Mouse (Mus musculus): ENCODE data around the gene Oas3. TPM values are rescaled to one million over a fixed set of nuclear protein-coding genes. Genes with fewer than 3 reads are reported as not detected.
"Not testable (repeated sequence)": the region's sequence is repeated elsewhere in the genome, so short reads cannot be mapped to it uniquely, and the experiment has no call there.

Oas3 gene
- total RNA-seq (2021), result not detected
- long read RNA-seq, experiment 1, result 0 reads
- long read RNA-seq, experiment 2, result 0 reads

DNA sequence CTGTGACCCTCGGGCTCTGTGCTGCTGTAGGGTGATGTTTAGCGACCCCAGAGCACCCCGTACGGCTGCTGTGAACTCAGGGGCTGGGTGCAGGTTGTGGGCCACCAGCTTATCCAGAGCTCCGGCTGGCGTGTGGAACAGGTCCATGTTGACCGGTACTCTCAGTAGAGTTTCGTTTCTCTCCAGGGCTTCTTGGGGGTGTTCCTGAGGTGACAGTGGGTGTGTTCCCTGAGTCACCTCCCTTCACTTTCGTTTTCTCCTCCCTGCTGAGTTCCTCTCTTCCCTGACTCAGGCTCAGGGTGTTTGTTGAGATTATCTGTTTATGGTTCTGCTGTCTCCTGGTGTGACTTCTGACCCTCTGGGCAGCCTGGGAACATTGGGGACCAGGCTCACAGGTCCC lies at the start of gene Oas3:
Gene Oas3, minus strand, starts transcription at position 184 of the 400 bp plus-strand sequence.
- no peak for DNase-seq (ENCODE audit: low spot score in 2 of 2)
- no peak within 1 kb of the TSS for H3K27ac ChIP-seq
- no peak for TF ChIP-seq CTCF (conservative IDR thresholded peaks at IDR 0.05)

DNA sequence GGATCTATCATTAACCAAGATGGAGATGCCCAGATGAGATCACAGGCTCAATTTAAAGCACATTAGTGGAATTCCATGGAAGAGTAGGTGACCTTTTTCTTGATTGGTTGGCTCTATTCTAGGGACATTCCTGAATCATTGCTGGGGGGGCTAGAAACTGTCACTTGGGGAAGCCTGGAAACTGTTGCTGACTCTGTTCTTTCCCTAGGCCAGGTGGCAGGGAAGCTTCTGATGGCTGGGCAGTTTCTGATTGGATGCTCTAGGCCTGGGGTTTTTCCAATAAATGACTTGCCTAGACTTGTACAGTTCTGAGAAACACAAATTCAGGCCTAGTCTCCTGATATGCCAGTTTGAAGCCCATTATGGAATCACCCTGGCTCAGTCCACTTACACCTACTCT lies 41.5 kb upstream of the Oas3 start:
- DNase-seq (ENCODE audit: low spot score in 2 of 2), result no peak
- H3K27ac ChIP-seq, result no peak overlapping the region
- no peak for TF ChIP-seq CTCF (conservative IDR thresholded peaks at IDR 0.05)
- no peak overlapping the region for H3K4me3 ChIP-seq

More for the DNA sequence above, at the start of gene Oas3:
- no peak within 1 kb of the TSS for H3K4me3 ChIP-seq

DNA sequence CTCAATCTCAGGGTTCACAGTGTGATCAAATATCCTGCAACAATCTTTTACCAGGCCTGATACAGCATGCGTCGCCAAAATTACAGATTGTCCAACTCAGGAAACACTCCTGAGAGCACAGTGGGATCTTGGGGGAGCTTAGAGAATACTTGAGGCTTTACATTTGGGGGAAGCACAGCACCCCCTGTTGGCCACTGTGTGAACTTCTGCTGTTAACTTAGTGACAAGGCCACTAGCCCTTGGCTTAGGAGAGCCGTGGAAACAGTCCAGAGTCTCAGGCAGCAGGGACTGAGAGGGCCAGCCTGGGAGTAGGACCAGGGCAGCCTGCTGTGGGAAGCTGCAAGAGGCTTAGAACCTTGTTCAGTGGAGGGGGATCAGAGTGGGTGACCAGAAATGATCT lies 38.5 kb upstream of the Oas3 start:
- no peak overlapping the region for H3K27ac ChIP-seq
- DNase-seq (ENCODE audit: low spot score in 2 of 2), result no peak
- TF ChIP-seq CTCF (conservative IDR thresholded peaks at IDR 0.05), result peak; percentile 80

DNA sequence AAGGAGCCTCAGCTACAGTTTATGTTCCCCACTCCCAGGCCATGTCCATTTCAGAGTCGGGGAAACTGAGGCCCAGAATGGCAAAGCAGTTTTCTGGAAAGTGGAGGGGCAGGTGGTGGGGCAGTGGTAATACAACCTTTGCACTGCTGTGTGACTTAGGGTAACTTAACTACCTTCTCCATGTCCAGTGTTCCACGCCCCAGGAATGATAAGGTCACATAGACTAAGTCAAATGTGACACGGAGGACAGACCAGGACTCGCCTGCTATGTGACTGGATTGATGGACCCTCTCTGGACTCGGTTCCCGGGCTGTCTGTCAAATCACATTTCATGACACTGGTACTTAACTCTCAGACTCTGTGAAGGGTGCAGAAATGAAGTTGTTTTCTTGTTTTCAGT lies 35.6 kb upstream of the Oas3 start:
- H3K4me3 ChIP-seq, result peak overlapping the region; percentile 56
- no peak for DNase-seq (ENCODE audit: low spot score in 2 of 2)
- no peak overlapping the region for H3K27ac ChIP-seq
- no peak for TF ChIP-seq CTCF (conservative IDR thresholded peaks at IDR 0.05)

More for the DNA sequence above, 38.5 kb upstream of the Oas3 start:
- H3K4me3 ChIP-seq, result no peak overlapping the region

DNA sequence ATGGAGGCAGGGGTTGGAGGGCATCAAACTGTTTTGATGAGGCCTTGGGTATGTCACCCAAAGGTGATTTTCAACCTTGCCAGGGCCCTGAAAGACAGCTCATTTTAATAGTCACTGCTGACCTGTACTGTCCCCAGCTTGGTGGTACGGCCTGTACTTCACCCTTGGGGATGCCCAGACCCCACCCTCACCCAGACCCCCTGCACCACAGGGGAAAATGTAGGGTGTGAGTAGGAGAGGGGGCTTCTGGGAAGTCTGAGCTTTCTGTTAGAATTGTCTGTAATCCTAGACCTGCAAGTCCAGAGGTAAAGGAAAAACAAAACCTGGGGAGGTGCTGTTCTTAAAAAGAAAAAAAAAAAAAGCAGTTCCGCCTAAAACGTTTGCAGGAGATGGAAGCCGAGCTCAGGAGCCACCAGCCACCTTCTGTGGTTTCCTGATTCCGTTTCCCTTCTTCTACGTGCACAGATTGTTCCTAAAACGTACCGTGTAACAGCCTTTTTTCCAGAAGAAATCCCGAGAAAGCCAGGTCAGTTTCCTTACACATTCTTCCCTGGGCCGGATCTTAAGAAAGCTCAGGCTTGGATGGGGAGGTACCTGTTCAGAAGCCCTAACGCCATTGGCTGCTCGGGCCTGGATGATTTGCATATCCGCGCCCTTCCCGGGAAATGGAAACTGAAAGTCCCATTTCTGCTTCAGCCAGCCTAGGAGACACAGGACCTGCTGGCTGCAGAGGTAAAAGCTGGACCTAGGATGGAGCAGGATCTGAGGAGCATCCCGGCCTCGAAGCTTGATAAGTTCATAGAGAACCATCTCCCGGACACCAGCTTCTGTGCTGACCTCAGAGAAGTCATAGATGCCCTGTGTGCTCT lies 34.7 kb upstream of the Oas3 start, which contains the start of gene Oas1c:
Gene Oas1c, minus strand, starts transcription at position 564 of the 869 bp plus-strand sequence.
- Histone ChIP-seq H3K27ac (peak within 1 kb of the TSS; percentile 47; the same call in 1 of the 2 replicates), H3K4me3 (peak within 1 kb of the TSS; percentile 56)
- no peak for TF ChIP-seq CTCF (conservative IDR thresholded peaks at IDR 0.05)
- peak; percentile 54 to 63 for DNase-seq (ENCODE audit: low spot score in 2 of 2)

DNA sequence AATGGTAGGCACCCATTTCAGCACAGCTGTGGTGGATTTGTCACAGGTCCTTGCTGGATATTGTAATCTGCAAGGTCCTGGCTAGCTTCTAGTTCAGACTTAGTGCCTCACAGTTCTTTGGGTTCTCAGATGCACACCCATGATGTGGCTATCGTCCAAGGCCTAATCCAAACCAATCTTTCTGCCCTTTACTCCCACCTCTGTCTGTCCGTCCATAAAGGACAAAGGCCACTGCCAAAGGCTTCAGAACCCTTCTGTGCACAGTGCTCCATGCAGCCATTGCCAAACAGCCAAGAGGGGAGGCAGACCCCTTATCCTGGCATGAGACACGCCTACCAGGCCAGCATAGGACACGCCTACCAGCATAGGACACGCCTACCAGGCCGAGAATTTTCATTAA lies 31.7 kb upstream of the Oas3 start:
- Histone ChIP-seq H3K4me3 (no peak overlapping the region), H3K27ac (no peak overlapping the region)
- TF ChIP-seq CTCF (conservative IDR thresholded peaks at IDR 0.05), result no peak
- DNase-seq (ENCODE audit: low spot score in 2 of 2), result no peak

DNA sequence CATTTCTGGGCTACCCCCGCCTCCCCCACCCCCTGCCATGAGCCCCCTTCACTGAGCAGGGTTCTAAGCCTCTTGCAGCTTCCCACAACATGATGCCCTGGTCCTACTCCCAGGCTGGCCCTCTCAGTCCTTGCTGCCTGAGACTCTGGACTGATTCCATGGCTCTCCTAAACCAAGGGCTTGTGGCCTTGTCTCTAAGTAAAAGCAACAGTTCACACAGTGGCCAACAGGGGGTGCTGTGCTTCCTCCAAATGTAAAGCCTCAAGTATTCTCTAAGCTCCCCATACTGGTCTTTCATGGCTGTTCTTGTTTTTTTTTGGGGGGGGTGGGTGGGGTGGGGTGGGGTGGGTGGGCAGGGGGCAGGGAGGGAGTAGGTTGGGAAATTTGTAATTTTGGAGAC lies 29.0 kb upstream of the Oas3 start:
- Histone ChIP-seq H3K27ac (no peak overlapping the region), H3K4me3 (no peak overlapping the region)
- DNase-seq (ENCODE audit: low spot score in 2 of 2), result peak; percentile 11 to 46
- TF ChIP-seq CTCF (conservative IDR thresholded peaks at IDR 0.05), result peak; percentile 71

DNA sequence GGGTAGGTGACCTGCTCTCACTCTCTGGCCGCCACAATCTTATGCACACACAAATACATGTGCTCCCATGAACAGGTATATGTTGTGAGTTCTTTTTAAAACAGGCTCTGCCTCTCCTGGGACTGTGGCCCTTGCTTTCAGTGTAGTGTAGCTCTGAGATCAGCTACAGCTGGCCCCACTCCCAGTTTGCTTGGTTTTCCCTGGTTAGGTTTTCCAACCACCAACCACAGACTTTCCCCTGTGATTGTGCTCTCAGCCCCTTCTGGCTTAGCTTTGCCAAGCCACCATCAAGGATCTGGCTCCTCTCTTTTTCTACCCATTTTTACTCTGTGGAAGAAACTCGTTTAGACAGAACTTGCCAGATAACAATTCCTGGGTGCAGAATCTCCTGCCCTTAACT lies 26.1 kb upstream of the Oas3 start:
- H3K4me3 ChIP-seq, result no peak overlapping the region
- TF ChIP-seq CTCF (conservative IDR thresholded peaks at IDR 0.05), result no peak
- H3K27ac ChIP-seq, result no peak overlapping the region
- DNase-seq (ENCODE audit: low spot score in 2 of 2), result no peak

DNA sequence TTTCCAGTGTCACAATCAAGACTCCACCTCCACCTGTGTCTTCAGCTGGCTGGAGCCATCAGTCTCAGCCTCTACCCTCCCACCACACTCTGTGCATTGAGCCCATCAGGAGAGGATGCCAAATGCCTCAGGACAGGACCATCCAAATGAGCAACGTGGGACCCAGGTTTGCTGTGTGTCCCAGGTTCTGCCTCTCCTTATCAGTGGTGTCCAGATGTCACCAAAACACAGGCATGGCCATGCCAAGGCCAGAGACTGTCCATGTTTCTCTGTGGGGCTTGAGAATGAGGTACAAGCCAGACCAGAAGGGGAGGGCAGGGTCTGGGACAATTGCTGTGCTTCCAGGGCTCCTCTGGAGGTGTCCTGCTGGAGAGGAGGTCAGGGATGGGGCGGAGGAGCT lies 21.5 kb upstream of the Oas3 start:
- not testable (repeated sequence) for DNase-seq (ENCODE audit: low spot score in 2 of 2); H3K27ac ChIP-seq; H3K4me3 ChIP-seq

DNA sequence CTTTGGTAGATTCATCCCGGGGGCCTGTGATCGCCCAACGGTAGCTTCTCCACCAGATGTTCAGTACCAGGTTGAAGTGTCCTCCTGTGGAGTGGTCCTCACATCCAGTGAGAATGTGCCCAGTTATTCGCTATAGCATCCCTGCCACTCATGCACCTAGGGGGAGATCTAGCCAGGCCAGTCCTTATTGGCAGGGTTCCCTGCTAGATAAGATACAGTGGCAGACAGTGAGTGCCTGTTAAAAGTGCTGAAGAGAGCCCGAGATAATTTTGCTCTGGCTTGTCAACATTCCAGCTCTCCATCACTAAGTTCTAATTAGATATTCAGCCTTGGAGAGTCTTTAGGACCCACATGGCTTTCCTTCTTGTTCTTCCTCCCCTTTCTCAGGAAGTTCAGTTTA lies 20.7 kb upstream of the Oas3 start:
- H3K4me3 ChIP-seq; DNase-seq (ENCODE audit: low spot score in 2 of 2); H3K27ac ChIP-seq: not testable (repeated sequence)

DNA sequence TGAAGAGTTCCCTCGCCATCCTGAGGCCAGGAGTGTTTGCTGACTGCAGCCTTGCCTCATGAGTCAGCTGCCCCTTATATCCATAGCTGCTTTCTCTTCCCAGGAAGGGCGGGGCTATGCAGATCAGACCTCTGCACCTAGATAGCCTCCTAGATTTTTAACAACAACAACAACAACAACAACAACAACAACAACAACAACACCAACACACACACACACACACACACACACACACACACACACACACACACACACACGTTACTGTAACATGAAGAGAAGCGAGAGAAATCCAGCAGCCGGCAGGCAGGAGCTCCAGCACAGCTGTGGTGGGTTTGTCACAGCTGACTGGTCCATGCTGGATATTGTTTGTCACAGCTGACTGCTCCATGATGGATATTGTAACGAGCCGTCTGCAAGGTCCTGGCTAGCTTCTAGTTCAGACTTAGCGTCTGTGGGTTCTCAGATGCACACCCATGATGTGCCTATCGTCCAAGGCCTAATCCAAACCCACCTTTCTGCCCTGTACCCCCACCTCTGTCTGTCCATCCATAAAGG lies 18.1 kb upstream of the Oas3 start, which contains the start of gene Oas1e:
Gene Oas1e, minus strand, starts transcription at position 51 of the 555 bp plus-strand sequence.
- DNase-seq (ENCODE audit: low spot score in 2 of 2); H3K4me3 ChIP-seq; H3K27ac ChIP-seq: not testable (repeated sequence)

DNA sequence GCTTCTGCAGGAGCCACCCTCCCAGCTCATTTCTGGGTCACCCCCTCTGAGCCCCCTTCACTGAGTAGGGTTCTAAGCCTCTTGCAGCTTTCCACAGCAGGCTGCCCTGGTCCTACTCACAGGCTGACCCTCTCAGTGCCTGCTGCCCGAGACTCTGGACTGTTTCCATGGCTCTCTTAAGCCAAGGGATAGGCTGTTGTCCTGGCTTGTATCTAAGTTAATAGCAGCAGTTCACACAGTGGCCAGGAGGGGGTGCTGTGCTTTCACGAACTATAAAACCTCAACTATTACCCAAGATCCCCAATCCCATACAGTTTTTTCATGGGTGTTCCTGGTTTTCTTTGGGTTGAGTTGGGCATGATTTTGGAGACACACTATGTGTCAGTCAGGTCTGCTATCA lies 15.6 kb upstream of the Oas3 start:
- no peak overlapping the region for H3K27ac ChIP-seq
- DNase-seq (ENCODE audit: low spot score in 2 of 2), result peak in 1 of 2 experiments; percentile 58
- TF ChIP-seq CTCF (conservative IDR thresholded peaks at IDR 0.05), result peak; percentile 92
- H3K4me3 ChIP-seq, result no peak overlapping the region

DNA sequence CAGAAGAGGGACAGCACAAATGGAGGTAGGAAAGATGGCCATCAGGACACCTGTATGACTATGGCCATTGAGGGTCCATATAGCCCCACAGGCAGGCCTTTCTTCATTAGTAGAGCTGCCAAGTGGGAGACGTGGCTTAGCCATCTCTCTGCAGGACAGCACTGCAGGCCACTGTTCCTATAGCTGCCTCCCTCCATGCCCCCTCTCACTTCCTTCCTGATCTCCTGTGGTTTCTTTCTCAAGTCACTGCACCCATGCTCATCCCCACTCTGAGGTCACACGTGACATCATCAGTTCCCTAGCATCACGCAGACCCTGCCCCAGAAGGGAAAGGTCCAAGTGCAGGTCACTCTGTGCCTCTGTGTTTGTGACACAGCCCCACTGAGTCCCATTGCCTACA lies 9.6 kb upstream of the Oas3 start:
- TF ChIP-seq CTCF (conservative IDR thresholded peaks at IDR 0.05), result no peak
- DNase-seq (ENCODE audit: low spot score in 2 of 2), result no peak
- H3K4me3 ChIP-seq, result no peak overlapping the region
- H3K27ac ChIP-seq, result no peak overlapping the region

DNA sequence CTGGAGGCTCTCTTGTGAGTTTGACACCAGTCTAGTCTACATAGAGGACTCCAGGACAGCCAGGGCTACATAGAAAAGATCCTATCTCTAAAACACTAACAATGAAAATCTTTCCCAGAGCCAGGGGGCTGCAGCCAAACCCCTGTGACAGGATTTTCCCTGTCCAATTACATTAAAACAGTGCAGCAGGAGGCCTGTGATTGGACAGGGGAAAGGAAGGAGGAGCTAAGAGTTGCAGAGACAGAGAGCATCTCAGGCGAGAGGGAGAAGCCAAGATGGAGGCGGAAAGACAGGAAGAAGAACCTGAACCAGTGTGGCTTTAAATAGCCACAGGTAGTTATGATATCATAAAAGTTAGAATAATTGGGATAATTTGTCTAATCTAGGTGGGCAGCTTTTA lies 5.0 kb upstream of the Oas3 start:
- Histone ChIP-seq H3K4me3 (no peak overlapping the region), H3K27ac (no peak overlapping the region)
- no peak for DNase-seq (ENCODE audit: low spot score in 2 of 2)
- no peak for TF ChIP-seq CTCF (conservative IDR thresholded peaks at IDR 0.05)
